In the genomic region with DNA sequence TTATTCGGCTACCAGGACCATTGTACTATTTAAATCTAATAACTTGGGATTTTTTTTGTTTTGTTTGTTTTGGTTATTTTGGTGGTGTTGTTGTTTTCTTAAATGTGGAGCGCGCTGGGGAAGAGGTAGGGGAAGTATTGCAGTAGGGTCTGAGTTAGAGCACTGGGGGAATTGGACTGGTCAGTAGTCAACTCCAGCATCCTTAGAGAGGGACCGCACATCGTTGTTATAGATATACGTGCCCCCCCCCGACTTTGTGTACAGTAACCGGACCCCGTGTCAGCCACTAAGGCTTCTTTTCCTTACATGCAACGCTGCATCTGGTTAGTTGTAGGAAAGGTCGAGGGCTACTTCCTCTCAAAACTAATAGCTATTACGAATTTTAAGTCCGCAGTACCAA, we compare ENCODE assay signal across 9 mouse cellular contexts.
DNase-seq lines count a peak whose midpoint lies in the region; ATAC-seq and TF ChIP-seq lines count a peak whose summit lies in the region.
"Had no signal": no experiment of that assay in that cellular context is flagged by ENCODE, and none has a peak within 500 bp of the region (broad histone marks: within the 10 kb centered on the region; RNA-seq: fewer than 3 reads in every experiment).

No protein-coding gene starts in this region.

- no peak for TF ChIP-seq POLR2A in embryonic fibroblast, embryonic 13.5 days (IDR thresholded peaks at IDR 0.05; ENCODE audit: low read depth, low read length)

- no peak for ATAC-seq in kidney, embryonic 15.5 days (replicated peaks; ENCODE audit: low FRiP score)
- no peak for ATAC-seq in intestine, embryonic 16.5 days
- ATAC-seq in neural tube, embryonic 11.5 days (ENCODE audit: insufficient read depth, low FRiP score, low TSS enrichment), result no peak

- H3K4me3 ChIP-seq in kidney, embryonic 15.5 days (replicated peaks), result peak overlapping the region; percentile 71
- peak overlapping the region; percentile 86 for H3K4me3 ChIP-seq in embryonic fibroblast, embryonic 13.5 days (ENCODE audit: insufficient read depth, low read length)
- peak overlapping the region; percentile 89 for H3K4me3 ChIP-seq in intestine, embryonic 16.5 days (ENCODE audit: low read length)
- H3K4me3 ChIP-seq in neural tube, embryonic 11.5 days (ENCODE audit: low read depth, low read length), result peak overlapping the region; percentile 85

- peak overlapping the region; percentile 87 for H3K4me2 ChIP-seq in kidney, embryonic 15.5 days
- peak overlapping the region; percentile 68 for H3K4me2 ChIP-seq in intestine, embryonic 16.5 days (ENCODE audit: low read depth, low read length)
- H3K4me2 ChIP-seq in neural tube, embryonic 11.5 days (ENCODE audit: low read depth), result peak overlapping the region; percentile 78

- WGBS in kidney, embryonic 15.5 days, result 6% methylated on average over 13 of the region's 13 CpGs
- WGBS in intestine, embryonic 16.5 days, result 11% methylated on average over 13 of the region's 13 CpGs
- WGBS in neural tube, embryonic 11.5 days, result 16% methylated on average over 13 of the region's 13 CpGs

- no peak for TF ChIP-seq CTCF in embryonic fibroblast, embryonic 13.5 days (IDR thresholded peaks at IDR 0.05; ENCODE audit: borderline replicate concordance, insufficient read depth, low read length)

- H3K36me3 ChIP-seq in kidney, embryonic 15.5 days, result no peaks in the 10 kb centered on the region
- H3K36me3 ChIP-seq in intestine, embryonic 16.5 days (ENCODE audit: control insufficient read depth, insufficient read depth, low read length), result no peaks in the 10 kb centered on the region
- H3K36me3 ChIP-seq in neural tube, embryonic 11.5 days (ENCODE audit: control insufficient read depth, insufficient read depth, low read length), result no peaks in the 10 kb centered on the region

- peaks cover 47% of the 10 kb centered on the region for H3K4me1 ChIP-seq in kidney, embryonic 15.5 days
- H3K4me1 ChIP-seq in embryonic fibroblast, embryonic 13.5 days (ENCODE audit: control insufficient read depth, insufficient read depth, low read length), result no peaks in the 10 kb centered on the region
- H3K4me1 ChIP-seq in intestine, embryonic 16.5 days (ENCODE audit: control insufficient read depth, insufficient read depth, low read length), result peaks cover 38% of the 10 kb centered on the region
- peaks cover 25% of the 10 kb centered on the region; the same call in 1 of the 2 replicates for H3K4me1 ChIP-seq in neural tube, embryonic 11.5 days (ENCODE audit: control insufficient read depth, insufficient read depth, low read length)

- H3K9ac ChIP-seq in kidney, embryonic 15.5 days, result peak overlapping the region; percentile 73; the same call in 1 of the 2 replicates
- H3K9ac ChIP-seq in intestine, embryonic 16.5 days (ENCODE audit: low read depth, low read length), result peak overlapping the region; percentile 98
- H3K9ac ChIP-seq in neural tube, embryonic 11.5 days (ENCODE audit: low read length), result peak overlapping the region; percentile 87

- no peaks in the 10 kb centered on the region for H3K27me3 ChIP-seq in kidney, embryonic 15.5 days
- H3K27me3 ChIP-seq in intestine, embryonic 16.5 days (replicated peaks; ENCODE audit: control insufficient read depth, insufficient read depth, low read length), result no peaks in the 10 kb centered on the region
- H3K27me3 ChIP-seq in neural tube, embryonic 11.5 days (ENCODE audit: control insufficient read depth, insufficient read depth, low read length), result no peaks in the 10 kb centered on the region

- DNase-seq in kidney, adult 18-20 months, result no peak
- DNase-seq in neural tube, embryonic 11.5 days (ENCODE audit: low spot score), result no peak
- no peak for DNase-seq in left cerebral cortex, adult 8-10 months (ENCODE audit: low spot score in 2 of 2)
- DNase-seq in layer of hippocampus, postnatal 25 days (ENCODE audit: extremely low spot score in 1 of 2, low spot score in 1 of 2), result no peak
- DNase-seq in frontal cortex, postnatal 25 days (ENCODE audit: low spot score in 2 of 2), result no peak

- no peaks in the 10 kb centered on the region for H3K9me3 ChIP-seq in kidney, embryonic 15.5 days (replicated peaks)
- H3K9me3 ChIP-seq in intestine, embryonic 16.5 days (ENCODE audit: control insufficient read depth, low read length), result no peaks in the 10 kb centered on the region
- H3K9me3 ChIP-seq in neural tube, embryonic 11.5 days (ENCODE audit: control insufficient read depth, low read length), result no peaks in the 10 kb centered on the region

- H3K27ac ChIP-seq in kidney, embryonic 15.5 days, result peak overlapping the region; percentile 96; the same call in 1 of the 2 replicates
- H3K27ac ChIP-seq in embryonic fibroblast, embryonic 13.5 days (ENCODE audit: insufficient read depth, low read length), result no peak overlapping the region
- peak overlapping the region; percentile 99; the same call in 1 of the 2 replicates for H3K27ac ChIP-seq in intestine, embryonic 16.5 days (ENCODE audit: low read length)
- no peak overlapping the region for H3K27ac ChIP-seq in neural tube, embryonic 11.5 days (ENCODE audit: low read depth, low read length)
- H3K27ac ChIP-seq: macrophage had no signal

Comparison
In these comparisons a context has a peak if more than half of its experiments do, and no peak if none do; other contexts are left out.
1. H3K27ac ChIP-seq: peak in kidney, embryonic 15.5 days (single experiment) and intestine, embryonic 16.5 days (single experiment); none in embryonic fibroblast, embryonic 13.5 days (single experiment) and neural tube, embryonic 11.5 days (single experiment).
2. Peak in every context shown above with its lines, with median percentiles within 50 percentile points of each other: H3K4me2 ChIP-seq, H3K4me3 ChIP-seq and H3K9ac ChIP-seq.